Mouse (Mus musculus) urinary bladder, postnatal 14 days (tissue): Measurements from ENCODE around the gene Cpsf6.

Source experiments
- DNase-seq: peaks from one replicate; pipeline ENCODE4 v3.0.0; 2021; ENCODE audit warnings: low spot score

The Cpsf6 gene

GRCm38 (mm10) chr10:117330521-117330920 is 49.3 kb downstream of the Cpsf6 start:
- DNase-seq: peak; percentile 20

GRCm38 (mm10) chr10:117323782-117324181 is 56.0 kb downstream of the Cpsf6 start:
- no peak for DNase-seq

GRCm38 (mm10) chr10:117322630-117323029 is 57.2 kb downstream of the Cpsf6 start:
- DNase-seq: no peak

- no peak for DNase-seq
Measured at GRCm38 (mm10) chr10:117320571-117320981, 59.2 kb downstream of the Cpsf6 start.

DNA sequence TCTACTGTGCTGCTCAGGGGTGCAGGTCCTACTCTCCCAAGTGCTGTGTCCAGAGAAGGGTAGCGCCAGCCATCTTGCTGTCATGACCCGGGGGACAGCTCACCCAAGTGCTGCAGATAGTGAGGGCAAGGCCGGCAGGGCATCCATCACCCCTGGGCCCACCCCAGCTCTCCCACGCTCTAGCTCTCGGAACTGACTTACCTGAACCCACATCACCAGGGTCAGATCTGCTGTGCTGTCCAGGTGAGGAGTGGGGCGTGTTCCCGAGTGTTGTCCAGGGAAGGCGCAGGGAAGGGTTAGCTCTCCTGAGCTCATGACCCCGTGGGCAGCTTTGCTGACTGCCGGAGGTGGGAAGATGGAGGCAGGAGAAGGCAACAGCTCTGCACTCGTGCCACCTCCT is 63.4 kb downstream of the Cpsf6 start:
- no peak for DNase-seq

- no peak for DNase-seq
Measured at GRCm38 (mm10) chr10:117313133-117313532, 66.7 kb downstream of the Cpsf6 start.

- no peak for DNase-seq
Measured at GRCm38 (mm10) chr10:117312168-117312567, 67.6 kb downstream of the Cpsf6 start.

DNA sequence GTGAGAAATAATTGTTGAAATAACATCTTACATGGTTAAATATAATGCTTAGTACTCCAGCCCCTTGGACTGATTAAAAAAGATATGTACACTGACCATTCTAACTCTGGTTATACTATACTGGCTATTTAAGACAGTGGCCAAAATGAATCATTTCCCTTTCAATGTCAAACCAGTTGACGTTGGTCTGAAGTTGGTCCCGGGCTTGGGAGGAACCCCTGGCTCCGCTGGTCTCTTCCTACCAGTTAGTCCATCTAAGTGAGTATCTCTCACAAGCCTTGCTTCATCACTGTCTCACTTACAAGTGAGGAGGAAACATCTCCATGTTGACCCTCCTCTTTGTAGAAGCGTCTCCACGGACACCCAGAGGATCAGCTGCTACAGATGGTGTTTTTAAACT is 75.4 kb downstream of the Cpsf6 start:
- no peak for DNase-seq

- DNase-seq: no peak
Measured at GRCm38 (mm10) chr10:117301688-117302087, 78.1 kb downstream of the Cpsf6 start.

GRCm38 (mm10) chr10:117299901-117300520 is 79.8 kb downstream of the Cpsf6 start:
- no peak for DNase-seq

DNA sequence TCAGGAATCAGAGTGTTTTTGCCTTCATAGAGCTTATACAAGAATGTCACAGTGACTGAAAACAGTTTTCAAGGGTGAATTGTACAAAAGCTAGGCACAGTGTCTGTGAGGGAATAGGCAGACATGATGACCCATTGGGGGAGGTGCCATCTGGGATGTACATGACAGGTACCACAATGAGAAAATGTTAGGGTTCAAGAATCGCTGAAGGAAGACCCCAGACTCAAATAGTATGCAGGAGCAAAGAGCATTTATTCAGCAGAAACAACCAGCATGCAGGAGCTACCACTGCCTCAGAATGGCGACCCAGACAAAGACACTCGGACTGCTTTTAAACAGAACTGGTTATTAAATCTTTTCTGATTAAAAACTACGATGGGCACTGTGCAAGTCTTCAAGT is 80.7 kb downstream of the Cpsf6 start:
- DNase-seq: no peak

DNA sequence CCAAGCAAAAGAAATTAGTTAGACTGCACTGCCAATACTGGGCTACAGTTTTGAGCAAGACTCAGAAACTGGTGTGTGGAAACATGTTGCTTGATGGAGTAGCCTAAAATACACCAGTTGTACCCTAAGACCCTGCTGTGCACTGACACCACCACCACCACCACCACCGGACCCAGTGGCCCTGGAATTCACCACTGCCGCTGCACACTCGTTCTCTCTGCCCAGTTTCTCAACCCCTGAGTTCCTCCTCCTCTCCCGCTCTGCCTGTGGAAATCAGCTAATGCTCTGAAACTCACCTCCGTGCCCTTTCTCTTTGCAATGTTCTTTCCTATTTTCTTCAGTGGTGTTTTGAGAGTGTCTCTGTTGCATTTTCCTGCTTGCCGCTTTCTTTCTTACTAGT is 81.5 kb downstream of the Cpsf6 start:
- DNase-seq: no peak
